Mouse (Mus musculus): ENCODE measurements at regions not wholly inside any gene's neighbourhood (a gene's known extent, or its start where the extent isn't known, plus 50 kb on each side); places are given as distances from the start of the nearest gene placed in this dataset.

DNA sequence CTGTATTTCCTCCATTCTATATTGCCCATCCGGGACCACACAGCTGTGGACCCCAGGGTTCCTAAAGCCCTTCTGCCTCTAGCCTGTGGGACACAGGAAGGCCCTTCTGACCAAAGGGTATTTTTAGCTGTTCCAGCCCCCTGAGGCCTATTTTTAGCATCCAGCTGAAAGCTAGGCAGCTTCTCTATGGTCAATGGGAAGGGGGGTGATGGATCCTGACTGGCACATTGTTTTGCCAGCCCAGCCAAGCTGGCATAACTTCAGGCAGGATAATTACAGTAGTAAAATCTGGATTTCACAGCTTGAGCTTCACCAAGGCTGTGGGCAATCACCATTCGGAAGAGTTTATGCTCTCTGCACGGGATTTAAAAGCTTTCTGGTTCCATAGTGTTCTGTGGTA is 153.9 kb upstream of the Kcnd3 start:
- no peak for DNase-seq (ENCODE audit: low read depth, low spot score)
- Histone ChIP-seq H3K4me1 (ENCODE audit: control insufficient read depth in 1 of 2, insufficient read depth in 2 of 2, low read length in 2 of 2) (no peaks in the 10 kb centered on the region), H3K4me3 (ENCODE audit: control insufficient read depth in 1 of 2, insufficient read depth in 1 of 2, low read depth in 2 of 2, low read length in 2 of 2) (no peak overlapping the region), H3K9ac (ENCODE audit: control insufficient read depth, low read depth, low read length, poor library complexity, severe bottlenecking) (no peak overlapping the region), H3K27me3 (ENCODE audit: control insufficient read depth in 1 of 2, insufficient read depth in 2 of 2, low read length in 2 of 2) (no peaks in the 10 kb centered on the region), H3K79me2 (ENCODE audit: control insufficient read depth, insufficient read depth, low read length, poor library complexity) (no peaks in the 10 kb centered on the region), H3K27ac (ENCODE audit: control insufficient read depth, low read depth, low read length) (no peak overlapping the region), H3K9me3 (replicated peaks; ENCODE audit: insufficient read depth, low read length) (no peaks in the 10 kb centered on the region), H3K36me3 (ENCODE audit: control insufficient read depth in 1 of 2, insufficient read depth in 2 of 2, low read length in 2 of 2) (no peaks in the 10 kb centered on the region)
- no peak for TF ChIP-seq E2F4 (IDR thresholded peaks at IDR 0.05; ENCODE audit: borderline replicate concordance, low read depth, low read length)
- TF ChIP-seq TBP (IDR thresholded peaks at IDR 0.05; ENCODE audit: low read depth, low read length), result no peak
- no peak for TF ChIP-seq MYB (IDR thresholded peaks at IDR 0.05; ENCODE audit: low read depth, low read length)
- no peak for TF ChIP-seq JUND (IDR thresholded peaks at IDR 0.05; ENCODE audit: low read depth, low read length)
- no peak for TF ChIP-seq CTCF (IDR thresholded peaks at IDR 0.05 in 2 of 3, conservative IDR thresholded peaks at IDR 0.05 in 1 of 3; ENCODE audit: control insufficient read depth in 1 of 3, insufficient read depth in 1 of 3, low read depth in 2 of 3, low read length in 3 of 3, poor library complexity in 1 of 3, severe bottlenecking in 1 of 3)
- TF ChIP-seq POLR2A (IDR thresholded peaks at IDR 0.05; ENCODE audit: control insufficient read depth in 1 of 2, insufficient read depth in 1 of 2, low read depth in 1 of 2, low read length in 2 of 2, poor library complexity in 1 of 2), result no peak
- no peak for TF ChIP-seq RAD21 (IDR thresholded peaks at IDR 0.05; ENCODE audit: low read depth, low read length)
- TF ChIP-seq NELFE (IDR thresholded peaks at IDR 0.05; ENCODE audit: low read depth, low read length), result no peak
- TF ChIP-seq ZMIZ1 (IDR thresholded peaks at IDR 0.05; ENCODE audit: low read depth, low read length), result no peak
- no peak for TF ChIP-seq MXI1 (IDR thresholded peaks at IDR 0.05; ENCODE audit: low read depth, low read length)
- TF ChIP-seq UBTF (IDR thresholded peaks at IDR 0.05; ENCODE audit: borderline replicate concordance, insufficient read depth, low read depth, low read length), result no peak
- no peak for TF ChIP-seq BHLHE40 (IDR thresholded peaks at IDR 0.05; ENCODE audit: borderline replicate concordance, low read depth, low read length)
- no peak for TF ChIP-seq POLR2AphosphoS5 (IDR thresholded peaks at IDR 0.05; ENCODE audit: borderline replicate concordance, low read depth, low read length)
- no peak for TF ChIP-seq MAZ (IDR thresholded peaks at IDR 0.05; ENCODE audit: low read depth, low read length)
- no peak for TF ChIP-seq TCF12 (IDR thresholded peaks at IDR 0.05; ENCODE audit: low read depth, low read length)
- no peak for TF ChIP-seq MAX (IDR thresholded peaks at IDR 0.05; ENCODE audit: low read length)
- no peak for TF ChIP-seq ETS1 (IDR thresholded peaks at IDR 0.05; ENCODE audit: low read depth, low read length)
- TF ChIP-seq MYC (IDR thresholded peaks at IDR 0.05; ENCODE audit: low read depth, low read length), result no peak

DNA sequence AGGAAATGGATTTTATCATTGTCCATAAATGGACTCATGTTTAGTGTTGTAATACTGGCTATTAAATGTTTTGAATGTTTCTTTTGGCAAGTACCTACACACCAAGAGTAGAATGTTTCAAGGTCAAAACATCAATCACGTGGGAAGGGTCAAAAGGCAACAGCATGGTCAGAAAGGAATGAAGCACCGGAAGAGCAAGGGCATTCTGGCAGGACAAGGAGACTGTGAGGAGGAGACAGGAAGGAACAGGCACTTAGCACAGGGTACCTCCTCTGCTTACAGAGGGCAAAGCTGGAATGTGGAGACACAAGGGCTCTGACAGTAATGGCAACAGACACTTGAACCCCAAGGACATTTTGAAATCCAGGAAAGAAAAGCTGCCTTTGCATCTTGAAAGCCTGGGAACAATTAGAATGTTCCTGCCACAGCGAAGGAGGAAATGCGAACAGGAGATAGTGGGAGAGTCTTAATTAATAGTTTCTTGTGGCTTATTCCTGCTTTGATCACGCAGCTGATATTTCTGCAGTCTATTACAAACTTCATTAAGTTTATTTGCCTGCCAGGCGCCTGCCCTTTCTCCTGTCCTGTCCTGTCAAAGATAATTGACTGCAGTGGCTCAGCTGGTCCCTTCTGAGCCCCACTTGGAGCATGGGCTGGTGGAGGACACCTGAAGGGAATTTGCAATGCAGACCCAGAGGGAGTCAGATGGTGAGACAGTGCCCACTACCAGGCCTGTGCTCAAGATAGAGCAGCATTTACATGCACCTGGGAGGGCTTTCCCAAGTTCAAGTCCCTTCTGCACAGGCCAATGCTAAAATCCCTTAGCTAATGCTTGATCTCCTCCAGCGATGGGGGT is 151.2 kb upstream of the Kcnd3 start:
- Histone ChIP-seq H3K9ac (ENCODE audit: control insufficient read depth, low read depth, low read length, poor library complexity, severe bottlenecking) (no peak overlapping the region), H3K79me2 (ENCODE audit: control insufficient read depth, insufficient read depth, low read length, poor library complexity) (no peaks in the 10 kb centered on the region), H3K4me3 (ENCODE audit: control insufficient read depth in 1 of 2, insufficient read depth in 1 of 2, low read depth in 2 of 2, low read length in 2 of 2) (no peak overlapping the region), H3K27me3 (ENCODE audit: control insufficient read depth in 1 of 2, insufficient read depth in 2 of 2, low read length in 2 of 2) (no peaks in the 10 kb centered on the region), H3K9me3 (replicated peaks; ENCODE audit: insufficient read depth, low read length) (no peaks in the 10 kb centered on the region), H3K4me1 (ENCODE audit: control insufficient read depth in 1 of 2, insufficient read depth in 2 of 2, low read length in 2 of 2) (no peaks in the 10 kb centered on the region), H3K36me3 (ENCODE audit: control insufficient read depth in 1 of 2, insufficient read depth in 2 of 2, low read length in 2 of 2) (no peaks in the 10 kb centered on the region), H3K27ac (ENCODE audit: control insufficient read depth, low read depth, low read length) (no peak overlapping the region)
- DNase-seq (ENCODE audit: low read depth, low spot score), result no peak
- no peak for TF ChIP-seq MAX (IDR thresholded peaks at IDR 0.05; ENCODE audit: low read length)
- no peak for TF ChIP-seq SIN3A (IDR thresholded peaks at IDR 0.05; ENCODE audit: low read length)
- no peak for TF ChIP-seq NRF1 (IDR thresholded peaks at IDR 0.05; ENCODE audit: insufficient read depth, low read depth, low read length, poor library complexity, severe bottlenecking)
- TF ChIP-seq CTCF (IDR thresholded peaks at IDR 0.05 in 2 of 3, conservative IDR thresholded peaks at IDR 0.05 in 1 of 3; ENCODE audit: control insufficient read depth in 1 of 3, insufficient read depth in 1 of 3, low read depth in 2 of 3, low read length in 3 of 3, poor library complexity in 1 of 3, severe bottlenecking in 1 of 3), result no peak
- TF ChIP-seq ZC3H11A (IDR thresholded peaks at IDR 0.05; ENCODE audit: low read depth, low read length), result no peak
- no peak for TF ChIP-seq SMC3 (IDR thresholded peaks at IDR 0.05; ENCODE audit: low read depth, low read length)
- TF ChIP-seq POLR2A (IDR thresholded peaks at IDR 0.05; ENCODE audit: control insufficient read depth in 1 of 2, insufficient read depth in 1 of 2, low read depth in 1 of 2, low read length in 2 of 2, poor library complexity in 1 of 2), result no peak
- TF ChIP-seq GATA1 (IDR thresholded peaks at IDR 0.05; ENCODE audit: low read depth, low read length), result no peak
- TF ChIP-seq MYC (IDR thresholded peaks at IDR 0.05; ENCODE audit: low read depth, low read length), result no peak
- TF ChIP-seq ZMIZ1 (IDR thresholded peaks at IDR 0.05; ENCODE audit: low read depth, low read length), result no peak
- TF ChIP-seq JUND (IDR thresholded peaks at IDR 0.05; ENCODE audit: low read depth, low read length), result no peak
- no peak for TF ChIP-seq USF2 (IDR thresholded peaks at IDR 0.05; ENCODE audit: borderline replicate concordance in 1 of 2, insufficient read depth in 1 of 2, low read depth in 1 of 2, low read length in 2 of 2)
- TF ChIP-seq POLR2AphosphoS5 (IDR thresholded peaks at IDR 0.05; ENCODE audit: borderline replicate concordance, low read depth, low read length), result no peak
- no peak for TF ChIP-seq ETS1 (IDR thresholded peaks at IDR 0.05; ENCODE audit: low read depth, low read length)
- no peak for TF ChIP-seq TAL1 (IDR thresholded peaks at IDR 0.05; ENCODE audit: low read length)
- TF ChIP-seq MXI1 (IDR thresholded peaks at IDR 0.05; ENCODE audit: low read depth, low read length), result no peak
- TF ChIP-seq E2F4 (IDR thresholded peaks at IDR 0.05; ENCODE audit: borderline replicate concordance, low read depth, low read length), result no peak
- TF ChIP-seq ZNF384 (IDR thresholded peaks at IDR 0.05; ENCODE audit: low read depth, low read length), result no peak
